Mouse (Mus musculus) lung, postnatal 0 days (tissue): ENCODE measurements at regions not wholly inside any gene's neighbourhood (a gene's known extent, or its start where the extent isn't known, plus 50 kb on each side); places are given as distances from the start of the nearest gene placed in this dataset.

Experiments used
- CTCF ChIP-seq: IDR thresholded peaks from 2 replicates; pipeline ENCODE4 v1.5.1; 2016; ENCODE audit warnings: antibody characterized with exemption, mild to moderate bottlenecking
- EP300 ChIP-seq: IDR thresholded peaks from 2 replicates; pipeline ENCODE4 v1.6.1; 2016; ENCODE audit warnings: antibody characterized with exemption, mild to moderate bottlenecking, control low read depth

DNA sequence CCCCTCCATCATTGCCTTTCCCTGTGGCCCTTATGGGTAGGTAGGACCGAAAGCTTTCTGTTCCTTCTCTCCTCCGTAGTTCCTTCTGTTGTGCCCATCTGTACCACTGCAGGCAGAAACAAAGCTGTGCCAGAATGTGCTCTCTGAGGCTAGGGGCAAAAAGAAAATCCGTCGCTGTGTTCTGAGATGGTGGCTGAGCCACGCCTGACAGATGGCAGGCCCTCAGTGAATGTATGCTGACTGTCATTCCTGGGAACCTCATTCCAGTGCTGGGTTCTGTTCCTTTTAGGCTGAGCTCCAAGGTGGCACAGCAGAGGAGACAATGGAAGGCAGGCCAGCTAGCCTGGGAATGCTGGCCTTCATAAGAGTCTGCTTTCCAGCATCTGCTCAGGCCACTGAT, 54.0 kb upstream of the Boc start:
- TF ChIP-seq CTCF (no peak), EP300 (no peak)
